Comparison of ENCODE assay signal across 18 mouse cellular contexts in genomic region chr4:151506701-151507100, GRCm38 (mm10).
DNase-seq lines count a peak whose midpoint lies in the region; TF ChIP-seq lines count a peak whose summit lies in the region.
"Had no signal": no experiment of that assay in that cellular context is flagged by ENCODE, and none has a peak within 500 bp of the region (broad histone marks: within the 10 kb centered on the region; RNA-seq: fewer than 3 reads in every experiment).

No protein-coding gene starts in this region.

- H3K4me3 ChIP-seq in layer of hippocampus, adult 2 months = no peak overlapping the region
- H3K4me3 ChIP-seq: embryonic facial prominence, embryonic 12.5 days; forebrain, embryonic 12.5 days; gastrocnemius, adult 2 months; heart, embryonic 12.5 days; hindbrain, embryonic 15.5 days had no signal

- DNase-seq in layer of hippocampus, adult 2 months (ENCODE audit: low spot score in 2 of 2) = no peak
- no peak for DNase-seq in layer of hippocampus, postnatal 14 days (ENCODE audit: low spot score in 2 of 2)
- peak; percentile 31 for DNase-seq in right cerebral cortex, adult 18-20 months
- DNase-seq in right cerebral cortex, postnatal 25 days = no peak
- DNase-seq in brain, adult 2 months (ENCODE audit: low read depth, low spot score) = peak; percentile 69
- DNase-seq in spleen, postnatal 14 days (ENCODE audit: low spot score in 2 of 2) = no peak
- no peak for DNase-seq in retina, postnatal 1 day
- DNase-seq: adrenal gland, postnatal 10 days; B cell, adult 2 months; cerebellum, adult 11-12 months; cerebellum, adult 9-10 months; cerebellum, postnatal 25 days; gastrocnemius, adult 2 months; gastrocnemius, postnatal 25 days had no signal

- TF ChIP-seq CTCF in layer of hippocampus, adult 2 months (conservative IDR thresholded peaks at IDR 0.05) = peak; percentile 13; the same call in 1 of the 2 replicates

- H3K27ac ChIP-seq in layer of hippocampus, adult 2 months = no peak overlapping the region
- H3K27ac ChIP-seq: embryonic facial prominence, embryonic 12.5 days; forebrain, embryonic 12.5 days; gastrocnemius, adult 2 months; hindbrain, embryonic 15.5 days had no signal

Comparison
In these comparisons a context has a peak if more than half of its experiments do, and no peak if none do; other contexts are left out.
1. DNase-seq: peak in right cerebral cortex, adult 18-20 months (single experiment) and brain, adult 2 months (single experiment); none in layer of hippocampus, adult 2 months (0 of 2), layer of hippocampus, postnatal 14 days (0 of 2), right cerebral cortex, postnatal 25 days (single experiment), spleen, postnatal 14 days (0 of 2) and retina, postnatal 1 day (single experiment).